Mouse (Mus musculus) neural tube, embryonic 15.5 days (tissue): ENCODE data around the gene Galnt2. TPM values are rescaled to one million over a fixed set of nuclear protein-coding genes. Genes with fewer than 3 reads are reported as not detected.

Experiments used
- ATAC-seq: fragments of 200-750 bp; cut with Nextera tagmentation; 2 replicates; pipeline ENCODE4 v1.8.0; 2017; ENCODE audit warnings: mild to moderate bottlenecking, moderate TSS enrichment, moderate library complexity; ENCODE audit not compliant: low FRiP score
- H3K27ac ChIP-seq: fragments of 300-500 bp; sonication (generic); replicated peaks from 2 replicates; pipeline ENCODE4 v1.5.1; 2015; ENCODE audit warnings: mild to moderate bottlenecking, inconsistent platforms
- H3K27me3 ChIP-seq: fragments of 300-500 bp; sonication (generic); replicated peaks from 2 replicates; pipeline ENCODE4 v1.6.1; 2015; ENCODE audit warnings: inconsistent platforms
- H3K36me3 ChIP-seq: fragments of 300-500 bp; sonication (generic); 2 replicates; pipeline ENCODE4 v1.6.1; 2015; ENCODE audit warnings: inconsistent platforms
- H3K4me1 ChIP-seq: fragments of 300-500 bp; sonication (generic); 2 replicates; pipeline ENCODE4 v1.6.1; 2015; ENCODE audit warnings: inconsistent platforms
- H3K4me2 ChIP-seq: fragments of 300-500 bp; sonication (generic); 2 replicates; pipeline ENCODE4 v1.6.1; 2015; ENCODE audit warnings: inconsistent platforms, mild to moderate bottlenecking, moderate library complexity
- H3K4me3 ChIP-seq: fragments of 300-500 bp; sonication (generic); replicated peaks from 2 replicates; pipeline ENCODE4 v1.5.1; 2015; ENCODE audit warnings: mild to moderate bottlenecking, inconsistent platforms
- H3K9ac ChIP-seq: fragments of 300-500 bp; sonication (generic); replicated peaks from 2 replicates; pipeline ENCODE4 v1.6.1; 2015; ENCODE audit warnings: mild to moderate bottlenecking, inconsistent platforms
- H3K9me3 ChIP-seq: fragments of 300-500 bp; sonication (generic); replicated peaks from 2 replicates; pipeline ENCODE4 v1.6.1; 2016; ENCODE audit warnings: inconsistent platforms
- WGBS: fragments of 180-500 bp; shearing (Covaris S2); methylation state at CpG from one replicate; pipeline ENCODE4 v1.1.7; 2015; ENCODE audit warnings: mixed read lengths; 5-methylcytosine and 5-hydroxymethylcytosine counted together
- polyA plus RNA-seq: library from polyadenylated mRNA; unstranded; fragments of >200 nt; fragmentation: Nextera tagmentation; extraction: Ambion mirVana; gene quantifications from 2 replicates; pipeline ENCODE4 v1.2.1, GENCODE M21; 2015

Gene Galnt2
- polyA plus RNA-seq, 1 experiment from 2014 or later: 62.7 TPM

DNA sequence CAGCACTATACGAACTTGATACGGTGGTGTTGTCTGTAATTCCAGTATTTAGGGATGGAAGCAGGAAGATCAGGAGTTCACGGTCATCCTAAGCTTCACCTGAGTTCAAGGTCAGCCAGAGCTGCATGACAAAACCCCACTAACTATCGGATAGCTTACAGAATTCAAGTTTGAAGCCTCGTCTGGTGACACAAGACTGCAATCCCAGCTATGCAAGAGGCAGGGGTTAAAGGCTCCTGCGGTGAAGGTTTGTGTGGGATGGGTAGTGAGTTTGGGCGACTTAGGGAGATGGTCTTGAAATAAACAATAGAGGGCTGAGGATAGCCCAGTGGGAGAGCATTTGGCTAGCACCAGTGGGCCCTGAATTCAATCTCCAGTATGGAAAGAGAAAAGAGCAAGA, 33.0 kb upstream of the Galnt2 start:
- Histone ChIP-seq H3K27ac (no peak overlapping the region), H3K27me3 (no peaks in the 10 kb centered on the region), H3K4me2 (no peak overlapping the region), H3K4me1 (peaks cover 14% of the 10 kb centered on the region; the same call in 1 of the 2 replicates), H3K4me3 (no peak overlapping the region), H3K36me3 (no peaks in the 10 kb centered on the region), H3K9me3 (no peaks in the 10 kb centered on the region), H3K9ac (no peak overlapping the region)
- WGBS: 82% methylated on average over 7 of the region's 7 CpGs
- no peak for ATAC-seq

DNA sequence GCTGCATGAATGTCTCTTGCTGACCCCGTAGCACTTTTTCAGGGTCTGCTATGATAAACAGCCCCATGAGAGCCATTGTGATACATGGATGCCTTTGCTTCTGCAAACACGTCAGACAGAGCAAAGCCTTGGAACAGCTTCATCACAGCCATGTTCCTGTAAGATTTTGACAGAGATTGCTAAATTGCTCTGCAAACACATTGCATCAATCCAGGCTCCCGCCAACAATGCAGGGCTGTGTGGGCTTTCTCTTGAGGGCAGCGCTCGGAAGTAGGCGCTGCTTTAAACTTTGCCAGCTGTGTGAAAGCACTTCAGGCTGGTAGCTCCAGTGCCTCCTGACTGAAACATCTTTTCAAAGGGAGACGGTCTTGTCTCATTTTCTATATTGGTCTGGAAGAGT, 30.8 kb upstream of the Galnt2 start:
- WGBS: 57% methylated on average over 7 of the region's 7 CpGs
- ATAC-seq: no peak
- Histone ChIP-seq H3K36me3 (no peaks in the 10 kb centered on the region), H3K27ac (no peak overlapping the region), H3K4me1 (0 out of 2 replicates have a peak, but pooled peaks cover 11% of the 10 kb centered on the region), H3K4me2 (no peak overlapping the region), H3K4me3 (no peak overlapping the region), H3K9ac (no peak overlapping the region), H3K27me3 (no peaks in the 10 kb centered on the region), H3K9me3 (no peaks in the 10 kb centered on the region)

DNA sequence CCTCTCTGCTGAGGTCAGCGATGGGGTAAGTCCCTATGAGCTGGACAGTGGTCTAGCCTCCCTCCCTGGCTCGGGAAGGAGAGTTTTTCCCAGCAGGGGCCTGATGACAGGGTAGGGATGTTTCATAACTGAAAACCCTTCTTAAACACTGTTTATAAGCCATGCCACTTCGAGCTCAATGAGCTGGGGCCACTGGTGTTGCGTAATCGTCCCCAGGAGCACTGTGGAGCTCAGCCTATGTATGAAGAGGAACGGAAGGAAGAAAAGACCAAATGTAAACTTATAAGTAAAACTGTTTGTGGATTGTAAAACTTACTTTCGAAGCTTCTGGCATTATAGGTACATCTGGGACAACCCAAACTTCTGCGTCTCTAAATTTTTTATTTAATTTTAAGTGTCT, 29.5 kb upstream of the Galnt2 start:
- no peaks in the 10 kb centered on the region for H3K27me3 ChIP-seq
- H3K27ac ChIP-seq: no peak overlapping the region
- H3K9ac ChIP-seq: no peak overlapping the region
- no peak overlapping the region for H3K4me3 ChIP-seq
- no peak for ATAC-seq
- no peaks in the 10 kb centered on the region for H3K36me3 ChIP-seq
- no peak overlapping the region for H3K4me2 ChIP-seq
- H3K4me1 ChIP-seq: 0 out of 2 replicates have a peak, but pooled peaks cover 6% of the 10 kb centered on the region
- H3K9me3 ChIP-seq: no peaks in the 10 kb centered on the region
- WGBS: 86% methylated on average over 8 of the region's 8 CpGs

DNA sequence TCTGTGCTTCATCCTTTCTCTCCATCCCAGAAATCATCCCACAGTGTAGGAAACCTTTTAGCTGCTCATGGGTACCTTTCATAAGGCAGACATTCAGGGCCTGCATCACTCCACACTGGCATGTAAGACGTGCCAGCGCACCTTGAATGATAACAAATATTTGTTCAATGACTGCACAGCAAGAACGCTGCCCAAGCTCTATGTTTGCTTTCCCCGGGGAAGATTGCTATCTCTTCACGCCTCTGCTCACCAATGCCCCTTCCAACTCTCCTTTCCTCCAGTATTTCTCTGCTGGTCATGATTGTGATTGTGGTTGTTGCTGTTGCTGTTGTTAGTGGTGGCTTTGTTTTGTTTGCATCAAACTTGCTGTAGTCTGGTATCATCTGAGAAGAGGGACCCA, 28.3 kb upstream of the Galnt2 start:
- WGBS: 88% methylated on average over 5 of the region's 5 CpGs
- Histone ChIP-seq H3K4me3 (no peak overlapping the region), H3K36me3 (no peaks in the 10 kb centered on the region), H3K9me3 (no peaks in the 10 kb centered on the region), H3K27ac (no peak overlapping the region), H3K4me1 (0 out of 2 replicates have a peak, but pooled peaks cover 6% of the 10 kb centered on the region), H3K9ac (no peak overlapping the region), H3K27me3 (no peaks in the 10 kb centered on the region), H3K4me2 (no peak overlapping the region)
- no peak for ATAC-seq

DNA sequence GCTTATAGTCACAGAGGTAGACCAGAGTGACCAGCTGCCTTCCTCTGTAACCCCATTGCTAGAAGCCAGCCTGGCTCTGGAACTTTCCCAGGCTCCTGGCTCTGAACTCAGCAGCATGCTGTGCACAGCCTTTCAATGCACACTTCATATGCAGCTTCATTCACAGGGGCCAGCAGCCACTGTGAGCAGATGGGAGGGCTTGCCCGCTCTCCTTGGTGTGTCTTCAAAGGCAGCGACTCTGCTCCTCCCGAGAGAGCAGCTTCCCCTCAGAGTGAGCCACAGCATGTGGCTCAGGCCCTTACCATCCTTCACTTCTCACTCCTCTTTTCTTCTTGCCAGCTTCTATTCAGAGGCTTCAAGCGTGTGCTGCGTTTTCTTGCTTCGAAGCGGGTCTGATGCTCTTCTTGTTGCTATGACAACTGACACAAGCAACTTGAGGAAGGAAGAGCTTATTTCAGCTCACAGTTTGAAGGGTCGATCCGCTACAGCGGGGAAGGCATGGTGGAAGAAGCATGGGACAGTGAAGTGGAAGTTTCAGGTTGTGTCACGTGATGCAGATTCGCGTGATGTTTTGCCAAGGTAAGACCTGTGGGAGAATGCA, 27.1 kb upstream of the Galnt2 start:
- no peaks in the 10 kb centered on the region for H3K9me3 ChIP-seq
- no peaks in the 10 kb centered on the region for H3K27me3 ChIP-seq
- 0 out of 2 replicates have a peak, but pooled peaks cover 6% of the 10 kb centered on the region for H3K4me1 ChIP-seq
- 63% methylated on average over 13 of the region's 13 CpGs for WGBS
- ATAC-seq: no peak
- H3K27ac ChIP-seq: no peak overlapping the region
- no peak overlapping the region for H3K4me3 ChIP-seq
- no peaks in the 10 kb centered on the region for H3K36me3 ChIP-seq
- H3K4me2 ChIP-seq: no peak overlapping the region
- no peak overlapping the region for H3K9ac ChIP-seq

DNA sequence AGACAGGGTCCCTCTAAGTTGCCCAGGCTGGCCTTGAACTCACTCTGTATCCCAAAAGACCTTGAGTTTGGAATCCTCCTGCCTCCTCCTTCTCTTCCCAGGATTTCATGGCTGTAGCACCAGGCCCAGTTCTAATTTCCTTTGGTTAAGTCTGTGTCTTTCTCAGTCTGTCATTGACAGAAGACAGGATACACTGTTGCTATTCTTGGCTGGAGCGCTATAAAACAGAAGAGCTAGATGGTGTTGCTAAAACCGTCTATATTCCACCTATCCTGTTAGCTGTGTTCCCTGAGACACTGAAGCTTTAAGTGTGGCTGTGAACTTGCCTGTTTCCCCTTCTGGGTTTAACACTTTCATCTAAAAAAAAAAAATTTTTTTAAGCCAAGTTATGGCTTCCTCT, 19.0 kb upstream of the Galnt2 start:
- Histone ChIP-seq H3K4me3 (no peak overlapping the region), H3K36me3 (no peaks in the 10 kb centered on the region), H3K9me3 (no peaks in the 10 kb centered on the region), H3K27me3 (no peaks in the 10 kb centered on the region), H3K27ac (no peak overlapping the region), H3K4me2 (no peak overlapping the region), H3K4me1 (peaks cover 10% of the 10 kb centered on the region; the same call in 1 of the 2 replicates), H3K9ac (no peak overlapping the region)
- 77% methylated on average over 2 of the region's 2 CpGs for WGBS
- ATAC-seq: no peak

DNA sequence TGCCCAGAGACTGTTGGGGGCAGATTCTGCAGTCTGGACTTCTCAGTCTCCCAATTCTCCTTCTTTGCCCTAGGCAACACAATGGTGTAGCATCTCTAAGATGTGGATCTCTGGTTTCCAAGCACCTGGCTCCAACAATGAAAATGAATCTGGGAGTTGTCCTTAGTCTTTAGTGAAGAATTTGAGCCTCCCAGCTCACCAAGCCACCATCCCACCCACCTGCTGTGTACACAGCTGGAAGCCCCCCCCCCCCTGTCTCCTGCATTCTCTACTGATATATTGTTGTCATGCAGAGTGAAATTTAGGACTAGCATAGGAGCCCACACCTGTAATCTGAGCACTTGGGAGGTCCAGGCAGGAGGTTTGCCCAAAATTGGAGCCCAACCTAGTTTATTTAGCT, 14.2 kb upstream of the Galnt2 start:
- no peak overlapping the region for H3K27ac ChIP-seq
- no peaks in the 10 kb centered on the region for H3K9me3 ChIP-seq
- no peak overlapping the region for H3K4me3 ChIP-seq
- no peak for ATAC-seq
- H3K4me2 ChIP-seq: no peak overlapping the region
- peaks cover 10% of the 10 kb centered on the region; the same call in 1 of the 2 replicates for H3K4me1 ChIP-seq
- H3K9ac ChIP-seq: no peak overlapping the region
- H3K36me3 ChIP-seq: no peaks in the 10 kb centered on the region
- H3K27me3 ChIP-seq: no peaks in the 10 kb centered on the region

DNA sequence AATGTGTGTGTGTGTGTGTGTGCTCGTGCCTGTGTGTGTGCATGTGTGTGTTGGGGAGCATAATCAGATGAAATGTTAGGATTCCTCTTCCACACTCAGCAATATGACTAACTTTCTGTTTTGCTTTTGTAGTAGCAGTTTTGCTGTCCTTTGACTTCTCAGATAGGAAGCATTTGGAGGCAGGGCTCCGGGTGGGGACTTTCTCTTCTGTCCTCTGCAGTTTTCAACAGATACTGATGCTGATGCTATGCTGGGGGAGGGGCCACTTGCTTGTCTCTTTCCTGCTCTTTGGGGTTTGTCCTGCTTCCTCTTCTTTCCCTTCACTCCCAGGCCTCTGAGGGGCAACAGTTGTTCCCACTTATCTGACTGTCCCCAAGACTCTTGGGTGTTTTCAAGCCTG, 1.3 kb upstream of the Galnt2 start:
- no peak for ATAC-seq
- Histone ChIP-seq H3K27ac (no peak overlapping the region), H3K9ac (no peak overlapping the region), H3K27me3 (no peaks in the 10 kb centered on the region), H3K36me3 (no peaks in the 10 kb centered on the region), H3K4me2 (no peak overlapping the region), H3K4me3 (no peak overlapping the region), H3K9me3 (no peaks in the 10 kb centered on the region), H3K4me1 (peaks cover 30% of the 10 kb centered on the region)
- WGBS: 78% methylated on average over 2 of the region's 2 CpGs

DNA sequence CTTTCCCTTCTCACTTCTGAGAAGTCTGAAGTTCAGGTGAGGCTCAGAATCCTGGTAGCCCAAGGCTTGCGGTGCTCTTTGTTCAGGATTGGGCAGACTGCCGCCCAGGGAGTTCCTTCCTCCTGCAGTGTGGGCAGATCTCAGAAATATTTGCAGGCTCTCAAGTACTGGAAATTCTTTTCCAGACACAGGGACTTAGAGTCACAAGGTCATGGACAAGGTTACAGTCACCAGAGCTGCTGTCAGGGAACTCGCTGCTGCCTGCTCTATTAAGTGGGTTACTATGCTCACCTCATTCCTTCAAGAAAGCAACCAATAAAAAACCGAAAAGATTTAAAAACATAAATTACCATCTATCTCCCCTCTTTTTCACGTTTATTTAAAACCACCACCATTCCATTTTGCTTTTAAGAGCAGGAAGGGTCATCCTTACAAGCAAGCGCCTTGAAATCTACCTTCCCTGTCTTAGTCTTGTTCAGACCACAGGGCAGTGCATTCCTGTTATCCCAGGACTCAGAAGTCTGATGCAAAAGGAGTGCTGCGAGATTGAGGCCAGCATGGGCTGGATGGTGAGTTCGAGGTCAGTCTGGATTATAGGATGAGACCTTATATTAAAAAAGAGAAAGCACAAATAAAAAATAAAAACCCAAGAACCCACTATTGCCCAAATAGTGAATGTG, 555 bp upstream of the Galnt2 start:
- H3K4me1 ChIP-seq: peaks cover 36% of the 10 kb centered on the region
- 51% methylated on average over 8 of the region's 8 CpGs for WGBS

DNA sequence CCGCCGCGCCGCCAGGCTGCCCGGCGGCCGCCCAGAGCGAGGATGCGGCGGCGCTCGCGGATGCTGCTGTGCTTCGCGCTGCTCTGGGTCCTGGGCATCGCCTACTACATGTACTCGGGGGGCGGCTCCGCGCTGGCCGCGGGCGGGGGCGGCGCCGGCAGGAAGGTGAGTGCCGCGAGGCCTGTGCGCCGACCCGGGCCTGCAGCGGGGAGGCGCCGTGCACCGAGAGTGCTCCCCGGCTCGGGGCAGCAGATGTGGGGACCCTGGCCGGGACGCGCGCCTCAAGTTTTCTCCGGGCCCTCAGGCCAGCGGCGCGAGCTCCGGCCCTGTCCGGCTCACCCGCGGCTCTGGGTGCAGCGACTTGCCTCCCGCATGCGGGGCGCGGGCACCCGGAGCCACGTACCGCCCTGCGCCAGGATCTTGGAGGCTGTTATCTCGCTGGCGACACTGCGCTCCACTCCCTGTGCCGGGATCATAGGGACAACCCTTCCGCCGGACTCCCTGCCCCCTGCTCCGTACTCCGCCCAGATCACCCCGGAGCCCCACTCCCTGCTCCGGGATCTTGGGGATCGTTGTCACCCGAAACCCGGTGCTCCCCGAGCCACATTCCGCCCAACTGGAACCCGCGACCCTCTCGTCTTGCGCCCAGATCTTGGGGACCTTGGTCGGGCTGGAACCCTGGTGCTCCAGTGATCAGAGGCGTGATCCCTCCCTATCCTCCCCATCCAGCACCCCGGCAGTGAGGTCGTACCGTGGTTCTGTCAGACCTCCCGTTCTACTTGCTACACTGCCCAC, 491 bp downstream of the Galnt2 start:
- no peaks in the 10 kb centered on the region for H3K27me3 ChIP-seq
- no peaks in the 10 kb centered on the region for H3K36me3 ChIP-seq
- peaks cover 39% of the 10 kb centered on the region for H3K4me1 ChIP-seq
- H3K4me2 ChIP-seq: peak overlapping the region; percentile 94
- ATAC-seq: peak; percentile 72
- H3K9me3 ChIP-seq: no peaks in the 10 kb centered on the region
- peak overlapping the region; percentile 79 for H3K27ac ChIP-seq
- peak overlapping the region; percentile 86 for H3K9ac ChIP-seq
- H3K4me3 ChIP-seq: peak overlapping the region; percentile 96
- WGBS: under 1% methylated on average over 78 of the region's 83 CpGs

More for the DNA sequence above, 555 bp upstream of the Galnt2 start:
- peak overlapping the region; percentile 56 for H3K27ac ChIP-seq
- peak overlapping the region; percentile 96 for H3K4me3 ChIP-seq
- peak overlapping the region; percentile 94 for H3K4me2 ChIP-seq
- peak; percentile 42; the same call in 1 of the 2 replicates for ATAC-seq
- H3K36me3 ChIP-seq: no peaks in the 10 kb centered on the region
- no peaks in the 10 kb centered on the region for H3K9me3 ChIP-seq
- no peaks in the 10 kb centered on the region for H3K27me3 ChIP-seq
- H3K9ac ChIP-seq: peak overlapping the region; percentile 23

DNA sequence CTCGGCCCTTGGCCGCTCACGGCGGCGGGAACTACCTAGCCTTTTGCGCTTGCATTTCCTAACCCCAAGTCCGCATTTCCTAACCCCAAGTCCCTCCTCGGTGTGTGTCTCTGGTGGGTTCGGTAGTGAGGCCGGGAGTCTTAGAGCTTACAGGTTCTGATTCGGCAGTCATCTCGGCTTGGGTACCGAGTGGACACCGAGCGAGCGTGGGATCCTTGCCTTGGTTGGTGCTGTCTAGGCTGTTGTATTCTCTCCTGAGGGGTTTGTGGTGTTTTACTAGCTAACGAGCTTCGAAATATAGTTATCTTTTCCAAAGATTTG, 1.0 kb downstream of the Galnt2 start:
- Histone ChIP-seq H3K4me3 (peak overlapping the region; percentile 96), H3K9me3 (no peaks in the 10 kb centered on the region), H3K36me3 (no peaks in the 10 kb centered on the region), H3K4me1 (peaks cover 42% of the 10 kb centered on the region), H3K27me3 (no peaks in the 10 kb centered on the region), H3K9ac (peak overlapping the region; percentile 86), H3K4me2 (peak overlapping the region; percentile 94), H3K27ac (peak overlapping the region; percentile 79)
- no peak for ATAC-seq
- 5% methylated on average over 18 of the region's 18 CpGs for WGBS

DNA sequence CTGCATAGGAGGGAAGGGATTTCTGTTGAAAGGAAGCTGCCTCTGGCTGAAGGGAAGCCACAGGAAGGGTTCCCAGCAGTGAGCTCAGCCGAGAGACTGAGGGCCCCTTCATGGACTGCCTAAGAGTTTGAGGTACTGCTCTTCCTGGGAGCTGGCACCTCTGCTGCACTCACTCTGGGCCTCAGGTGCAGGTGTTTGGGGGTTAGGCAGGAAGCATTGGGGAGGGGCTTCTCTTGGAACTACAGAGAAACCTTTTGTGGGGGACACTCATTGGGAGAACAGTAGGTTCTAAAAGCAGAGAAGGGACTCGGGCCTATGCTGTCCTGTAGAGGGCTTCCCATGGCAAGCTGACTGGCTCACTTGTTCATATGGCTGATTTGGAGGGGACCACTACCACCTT, 3.3 kb downstream of the Galnt2 start:
- no peak for ATAC-seq
- Histone ChIP-seq H3K9me3 (no peaks in the 10 kb centered on the region), H3K27ac (no peak overlapping the region; the same call in 1 of the 2 replicates), H3K27me3 (no peaks in the 10 kb centered on the region), H3K4me3 (no peak overlapping the region), H3K9ac (no peak overlapping the region), H3K4me2 (peak overlapping the region; percentile 94), H3K4me1 (peaks cover 61% of the 10 kb centered on the region), H3K36me3 (no peaks in the 10 kb centered on the region)
- WGBS: 45% methylated on average over 2 of the region's 2 CpGs
